Mouse (Mus musculus) G1E (cell line): ENCODE measurements around the gene Radil.

Source experiments
- CTCF ChIP-seq: IDR thresholded peaks from 2 replicates; pipeline ENCODE4 v1.5.1; 2012; ENCODE audit warnings: low read depth, low read length, inconsistent platforms, mixed read lengths
- GATA1 ChIP-seq: IDR thresholded peaks from 2 replicates; pipeline ENCODE4 v1.6.1; 2012; ENCODE audit warnings: borderline replicate concordance, low read length, inconsistent platforms, mixed read lengths
- GATA2 ChIP-seq: IDR thresholded peaks from 2 replicates; pipeline ENCODE4 v1.6.1; 2012; ENCODE audit warnings: low read depth, low read length, inconsistent platforms, borderline replicate concordance
- POLR2AphosphoS5 ChIP-seq: IDR thresholded peaks from 2 replicates; pipeline ENCODE4 v1.6.1; 2012; ENCODE audit warnings: low read depth, low read length, inconsistent platforms; ENCODE audit not compliant: insufficient replicate concordance
- TAL1 ChIP-seq: conservative IDR thresholded peaks from 2 replicates; pipeline ENCODE4 v1.6.1; 2012; ENCODE audit warnings: low read depth, low read length, inconsistent platforms, mixed read lengths

DNA sequence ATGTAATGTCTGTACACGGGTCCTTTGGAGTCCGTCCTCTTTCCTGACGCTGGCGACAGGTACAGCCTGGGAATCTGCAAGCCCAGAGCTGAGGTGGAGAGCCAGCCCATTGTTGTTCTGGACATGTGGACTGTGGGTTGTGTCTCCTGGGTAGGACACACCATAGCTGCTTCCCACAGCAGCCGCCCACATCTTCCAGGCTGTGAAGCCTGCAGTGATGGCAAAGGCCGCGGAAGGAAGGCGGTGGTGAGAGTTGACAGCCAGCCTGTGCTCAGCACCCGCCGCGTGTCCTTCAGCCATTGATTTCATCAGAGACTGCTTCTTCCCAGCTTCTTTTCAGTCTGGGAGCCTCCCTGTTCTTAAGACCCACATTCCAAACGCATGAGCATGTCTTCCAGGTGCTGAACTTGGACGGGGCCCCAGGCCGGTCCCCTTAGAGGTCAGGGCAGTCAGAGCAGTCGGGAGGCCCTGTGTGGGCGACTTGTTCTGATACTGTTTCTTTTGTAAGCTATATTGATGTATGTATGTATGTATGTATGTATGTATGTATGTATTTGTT, 112.4 kb downstream of the Radil start:
- TF ChIP-seq CTCF = no peak
- no peak for TF ChIP-seq POLR2AphosphoS5
- no peak for TF ChIP-seq GATA1
- TF ChIP-seq TAL1 = no peak
- TF ChIP-seq GATA2 = no peak
